Mouse (Mus musculus) hindbrain, embryonic 14.5 days (tissue): ENCODE data around the gene Nr2c2ap. TPM values are rescaled to one million over a fixed set of nuclear protein-coding genes. Genes with fewer than 3 reads are reported as not detected.

ENCODE experiments used
- ATAC-seq: fragments of 200-750 bp; cut with Nextera tagmentation; 2 replicates; pipeline ENCODE4 v1.8.0; 2017; ENCODE audit warnings: moderate number of reproducible peaks, mild to moderate bottlenecking, moderate TSS enrichment, moderate library complexity; ENCODE audit not compliant: low FRiP score
- DNase-seq: peaks from one replicate; pipeline ENCODE4 v3.0.0-alpha.2; 2015; ENCODE audit warnings: low spot score
- H3K27ac ChIP-seq: fragments of 300-500 bp; sonication (generic); 2 replicates; pipeline ENCODE4 v1.5.1; 2014; ENCODE audit warnings: mild to moderate bottlenecking, moderate library complexity
- H3K27me3 ChIP-seq: fragments of 300-500 bp; sonication (generic); 2 replicates; pipeline ENCODE4 v1.6.1; 2014; ENCODE audit warnings: mild to moderate bottlenecking, low read length, mixed read lengths; ENCODE audit not compliant: control insufficient read depth, insufficient read depth
- H3K36me3 ChIP-seq: fragments of 300-500 bp; sonication (generic); replicated peaks from 2 replicates; pipeline ENCODE4 v1.6.1; 2014; ENCODE audit not compliant: control insufficient read depth, insufficient read depth
- H3K4me1 ChIP-seq: fragments of 300-500 bp; sonication (generic); replicated peaks from 2 replicates; pipeline ENCODE4 v1.6.1; 2014; ENCODE audit warnings: antibody characterized with exemption, low read length, mixed read lengths; ENCODE audit not compliant: control insufficient read depth, insufficient read depth
- H3K4me2 ChIP-seq: fragments of 300-500 bp; sonication (generic); replicated peaks from 2 replicates; pipeline ENCODE4 v1.6.1; 2014; ENCODE audit warnings: mild to moderate bottlenecking, moderate library complexity
- H3K4me3 ChIP-seq: fragments of 300-500 bp; sonication (generic); replicated peaks from 2 replicates; pipeline ENCODE4 v1.5.1; 2014; ENCODE audit warnings: mild to moderate bottlenecking, low read length
- H3K9ac ChIP-seq: fragments of 300-500 bp; sonication (generic); 2 replicates; pipeline ENCODE4 v1.6.1; 2014
- H3K9me3 ChIP-seq: fragments of 300-500 bp; sonication (generic); 2 replicates; pipeline ENCODE4 v1.6.1; 2016; ENCODE audit warnings: low read length; ENCODE audit not compliant: control insufficient read depth
- WGBS: fragments of 180-500 bp; shearing (Covaris S2); extraction: QIAGEN DNeasy Blood & Tissue Kit; methylation state at CpG from one replicate; pipeline ENCODE4 v1.1.7; 2014; 5-methylcytosine and 5-hydroxymethylcytosine counted together
- polyA plus RNA-seq: library from polyadenylated mRNA; unstranded; fragments of >200 nt; fragmentation: Nextera tagmentation; extraction: Ambion mirVana; gene quantifications from 2 replicates; pipeline ENCODE4 v1.2.1, GENCODE M21; 2014

The Nr2c2ap gene
- polyA plus RNA-seq, 1 experiment from 2014 or later = 29.5 TPM

DNA sequence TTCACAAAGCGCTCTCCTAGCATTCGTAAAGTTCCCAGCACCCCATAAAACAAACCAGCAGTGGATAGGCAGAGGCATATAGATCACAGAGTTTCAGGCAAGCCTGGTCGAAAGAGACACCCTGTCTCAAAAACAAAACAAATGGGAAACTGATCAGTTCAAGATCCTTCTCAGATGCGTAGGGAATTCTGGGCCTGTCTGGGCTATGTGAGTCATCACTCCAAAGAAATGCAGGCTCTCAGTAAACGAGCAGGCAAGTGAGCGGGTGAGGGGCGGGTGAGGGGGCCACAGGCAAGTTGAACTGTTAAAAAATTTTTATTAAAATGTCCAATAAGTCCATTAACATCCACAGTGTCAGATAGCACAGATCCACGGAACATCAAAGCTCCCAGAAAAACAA is 38.3 kb upstream of the Nr2c2ap start:
- 70% methylated on average over 8 of the region's 8 CpGs for WGBS
- Histone ChIP-seq H3K9me3 (no peaks in the 10 kb centered on the region), H3K36me3 (peaks cover 46% of the 10 kb centered on the region), H3K9ac (no peak overlapping the region), H3K27me3 (peaks cover 20% of the 10 kb centered on the region), H3K4me2 (no peak overlapping the region), H3K4me3 (no peak overlapping the region), H3K4me1 (peaks cover 11% of the 10 kb centered on the region), H3K27ac (no peak overlapping the region)
- DNase-seq = no peak
- no peak for ATAC-seq

DNA sequence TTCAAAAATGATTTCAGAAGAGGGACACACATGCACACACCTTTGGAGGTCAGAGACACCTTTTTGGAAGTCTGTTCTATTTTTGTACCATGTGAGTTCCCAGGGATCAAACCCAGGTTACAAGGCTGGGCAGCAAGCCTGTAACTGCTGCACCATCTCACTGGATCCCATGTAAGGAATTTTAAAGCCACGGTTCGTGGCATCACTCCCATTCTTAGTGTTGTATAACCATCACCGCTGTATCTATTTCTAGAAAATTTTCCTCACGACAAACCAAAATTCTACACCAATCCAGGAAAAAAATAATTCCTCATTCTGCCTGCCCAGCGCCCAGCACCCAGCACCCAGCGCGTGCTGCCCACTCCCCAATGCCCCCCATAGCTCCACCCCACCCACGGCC is 31.9 kb upstream of the Nr2c2ap start:
- Histone ChIP-seq H3K9ac (no peak overlapping the region), H3K27me3 (no peaks in the 10 kb centered on the region), H3K27ac (no peak overlapping the region), H3K4me1 (no peaks in the 10 kb centered on the region; the same call in 1 of the 2 replicates), H3K9me3 (no peaks in the 10 kb centered on the region), H3K4me2 (no peak overlapping the region), H3K36me3 (peaks cover 100% of the 10 kb centered on the region), H3K4me3 (no peak overlapping the region)
- DNase-seq (no peak), ATAC-seq (no peak)
- WGBS = 86% methylated on average over 8 of the region's 8 CpGs

GRCm38 (mm10) chr8:70100241-70100640 is 30.9 kb upstream of the Nr2c2ap start:
- Histone ChIP-seq H3K4me2 (no peak overlapping the region), H3K4me1 (no peaks in the 10 kb centered on the region; the same call in 1 of the 2 replicates), H3K9ac (no peak overlapping the region), H3K9me3 (no peaks in the 10 kb centered on the region), H3K27ac (no peak overlapping the region), H3K4me3 (no peak overlapping the region), H3K36me3 (peaks cover 96% of the 10 kb centered on the region), H3K27me3 (no peaks in the 10 kb centered on the region)
- no peak for DNase-seq
- ATAC-seq = no peak
- WGBS = 92% methylated on average over 8 of the region's 8 CpGs

GRCm38 (mm10) chr8:70104506-70104905 is 26.6 kb upstream of the Nr2c2ap start:
- Histone ChIP-seq H3K27me3 (no peaks in the 10 kb centered on the region), H3K4me2 (no peak overlapping the region), H3K9ac (no peak overlapping the region), H3K4me1 (no peaks in the 10 kb centered on the region; the same call in 1 of the 2 replicates), H3K9me3 (no peaks in the 10 kb centered on the region), H3K27ac (no peak overlapping the region), H3K4me3 (no peak overlapping the region), H3K36me3 (peaks cover 96% of the 10 kb centered on the region)
- no peak; the same call in 1 of the 2 replicates for ATAC-seq
- DNase-seq = no peak
- WGBS = 18% methylated on average over 6 of the region's 6 CpGs

DNA sequence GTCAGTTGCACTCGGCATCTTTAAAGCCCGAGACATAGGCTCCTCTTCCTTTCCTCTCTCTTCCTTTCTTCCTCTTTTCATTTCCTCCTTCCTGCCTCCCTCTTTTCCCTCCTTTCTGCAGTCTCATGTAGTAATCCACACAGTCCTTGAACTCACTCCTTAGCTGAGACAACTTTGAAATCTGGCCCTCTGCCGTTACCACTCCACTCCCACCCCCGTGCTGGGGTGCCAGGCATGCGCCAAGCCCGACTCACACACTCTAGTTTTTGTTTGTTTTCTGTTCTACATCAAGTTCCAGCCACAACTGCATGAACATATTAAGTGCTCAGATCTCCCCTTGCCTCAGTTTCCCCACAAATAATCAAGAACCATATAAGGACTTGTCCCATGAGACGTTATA is 26.2 kb upstream of the Nr2c2ap start:
- 80% methylated on average over 7 of the region's 7 CpGs for WGBS
- no peak overlapping the region for H3K9ac ChIP-seq

DNA sequence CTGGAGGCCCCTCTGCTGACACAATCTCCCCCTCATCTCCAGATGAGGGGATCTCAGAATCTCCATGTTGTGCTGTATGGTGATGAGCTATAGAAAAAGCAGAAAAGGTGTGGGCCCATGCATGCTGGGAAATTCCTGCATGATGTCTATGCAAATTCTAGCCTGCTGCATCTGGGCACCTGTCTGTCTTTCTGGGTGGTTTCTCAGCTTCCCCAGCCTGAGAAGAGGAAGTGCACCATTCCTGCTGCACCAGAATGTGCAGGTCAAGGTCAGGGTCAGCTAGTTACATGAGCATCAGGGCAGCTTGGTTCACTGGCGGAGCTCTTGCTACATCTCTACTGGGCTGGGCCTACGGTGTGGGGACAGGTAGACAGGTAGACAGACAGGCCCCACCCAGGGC is 20.7 kb upstream of the Nr2c2ap start:
- H3K9ac ChIP-seq = no peak overlapping the region
- 95% methylated on average over 2 of the region's 2 CpGs for WGBS
- peaks cover 99% of the 10 kb centered on the region for H3K36me3 ChIP-seq
- ATAC-seq = no peak
- no peak overlapping the region for H3K27ac ChIP-seq
- H3K4me3 ChIP-seq = no peak overlapping the region
- no peak overlapping the region for H3K4me2 ChIP-seq
- H3K9me3 ChIP-seq = no peaks in the 10 kb centered on the region
- DNase-seq = no peak
- H3K4me1 ChIP-seq = no peaks in the 10 kb centered on the region; the same call in 1 of the 2 replicates
- H3K27me3 ChIP-seq = no peaks in the 10 kb centered on the region; the same call in 1 of the 2 replicates

More for the DNA sequence above, 26.2 kb upstream of the Nr2c2ap start:
- H3K27me3 ChIP-seq = no peaks in the 10 kb centered on the region
- DNase-seq = no peak
- no peak overlapping the region for H3K4me3 ChIP-seq
- peaks cover 96% of the 10 kb centered on the region for H3K36me3 ChIP-seq
- no peak overlapping the region for H3K27ac ChIP-seq
- no peaks in the 10 kb centered on the region for H3K9me3 ChIP-seq
- no peak overlapping the region for H3K4me2 ChIP-seq
- no peaks in the 10 kb centered on the region; the same call in 1 of the 2 replicates for H3K4me1 ChIP-seq
- no peak for ATAC-seq

DNA sequence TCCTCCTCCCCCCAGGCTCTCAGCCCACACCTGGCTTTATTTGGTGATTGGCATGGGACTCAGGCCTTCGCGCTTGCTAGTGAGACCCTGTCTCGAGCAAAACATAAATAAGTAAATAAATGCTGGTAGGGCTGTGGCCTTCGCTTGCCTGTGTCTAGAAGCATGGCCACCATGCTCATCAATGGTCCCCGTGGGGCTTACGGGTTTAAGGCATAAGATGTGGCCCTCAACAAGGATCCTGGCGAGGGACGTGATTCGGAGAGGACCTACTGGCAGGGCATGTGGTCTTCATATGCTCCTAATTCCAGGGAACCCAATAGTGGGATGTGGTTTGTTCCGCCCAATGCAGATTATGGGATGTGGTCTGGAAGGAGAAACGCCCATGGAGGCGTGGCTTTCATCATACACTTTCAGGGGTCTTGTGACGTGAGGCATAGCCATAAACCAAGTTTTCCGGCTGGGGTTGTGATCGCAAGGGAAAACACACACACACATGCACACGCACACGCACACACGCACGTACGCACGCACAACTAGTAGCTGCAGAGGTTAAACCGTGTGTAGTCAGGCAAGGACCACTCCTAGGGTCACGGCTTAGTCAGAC is 19.8 kb upstream of the Nr2c2ap start:
- Histone ChIP-seq H3K4me3 (no peak overlapping the region), H3K9me3 (no peaks in the 10 kb centered on the region), H3K4me1 (no peaks in the 10 kb centered on the region; the same call in 1 of the 2 replicates), H3K27ac (no peak overlapping the region), H3K9ac (no peak overlapping the region), H3K36me3 (peaks cover 99% of the 10 kb centered on the region), H3K27me3 (no peaks in the 10 kb centered on the region; the same call in 1 of the 2 replicates), H3K4me2 (no peak overlapping the region)
- ATAC-seq (no peak), DNase-seq (no peak)
- 62% methylated on average over 23 of the region's 23 CpGs for WGBS

- Histone ChIP-seq H3K4me2 (no peak overlapping the region), H3K4me1 (peaks cover 3% of the 10 kb centered on the region), H3K9me3 (no peaks in the 10 kb centered on the region), H3K36me3 (peaks cover 87% of the 10 kb centered on the region), H3K27me3 (no peaks in the 10 kb centered on the region; the same call in 1 of the 2 replicates), H3K27ac (no peak overlapping the region), H3K4me3 (no peak overlapping the region), H3K9ac (no peak overlapping the region)
- 8% methylated on average over 43 of the region's 43 CpGs for WGBS
- ATAC-seq (no peak), DNase-seq (no peak)
Measured at GRCm38 (mm10) chr8:70112401-70113016, 18.6 kb upstream of the Nr2c2ap start.

- ATAC-seq = no peak
- Histone ChIP-seq H3K27me3 (no peaks in the 10 kb centered on the region; the same call in 1 of the 2 replicates), H3K9me3 (no peaks in the 10 kb centered on the region), H3K4me2 (no peak overlapping the region), H3K36me3 (peaks cover 67% of the 10 kb centered on the region), H3K9ac (no peak overlapping the region), H3K27ac (no peak overlapping the region), H3K4me3 (no peak overlapping the region), H3K4me1 (peaks cover 13% of the 10 kb centered on the region)
- 32% methylated on average over 6 of the region's 6 CpGs for WGBS
- DNase-seq = no peak
Measured at GRCm38 (mm10) chr8:70114488-70114887, 16.6 kb upstream of the Nr2c2ap start.
